Mouse (Mus musculus) stomach, postnatal 0 days (tissue): ENCODE data around the gene Pla2g2c. TPM values are rescaled to one million over a fixed set of nuclear protein-coding genes. Genes with fewer than 3 reads are reported as not detected.

ENCODE experiments used
- ATAC-seq: fragments of 200-750 bp; cut with Nextera tagmentation; 2 replicates; pipeline ENCODE4 v1.8.0; 2017; ENCODE audit not compliant: low FRiP score, low TSS enrichment
- DNase-seq: peaks from one replicate; pipeline ENCODE4 v3.0.0-alpha.2; 2016; ENCODE audit warnings: low spot score
- H3K27ac ChIP-seq: fragments of 300-500 bp; sonication (generic); replicated peaks from 2 replicates; pipeline ENCODE4 v1.5.1; 2014; ENCODE audit warnings: mild to moderate bottlenecking, control low read depth
- H3K27me3 ChIP-seq: fragments of 300-500 bp; sonication (generic); 2 replicates; pipeline ENCODE4 v1.6.1; 2014; ENCODE audit warnings: low read length; ENCODE audit not compliant: control insufficient read depth, insufficient read depth
- H3K36me3 ChIP-seq: fragments of 300-500 bp; sonication (generic); 2 replicates; pipeline ENCODE4 v1.6.1; 2014; ENCODE audit warnings: low read length, mixed read lengths; ENCODE audit not compliant: control insufficient read depth, insufficient read depth
- H3K4me1 ChIP-seq: fragments of 300-500 bp; sonication (generic); replicated peaks from 2 replicates; pipeline ENCODE4 v1.6.1; 2014; ENCODE audit warnings: antibody characterized with exemption; ENCODE audit not compliant: control insufficient read depth, insufficient read depth
- H3K4me2 ChIP-seq: fragments of 300-500 bp; sonication (generic); replicated peaks from 2 replicates; pipeline ENCODE4 v1.6.1; 2014; ENCODE audit warnings: low read depth, mild to moderate bottlenecking, control low read depth, moderate library complexity
- H3K4me3 ChIP-seq: fragments of 300-500 bp; sonication (generic); 2 replicates; pipeline ENCODE4 v1.5.1; 2014; ENCODE audit warnings: low read depth, low read length, control low read depth
- H3K9ac ChIP-seq: fragments of 300-500 bp; sonication (generic); 2 replicates; pipeline ENCODE4 v1.6.1; 2014; ENCODE audit warnings: mild to moderate bottlenecking, low read length, control low read depth, mixed read lengths
- H3K9me3 ChIP-seq: fragments of 300-500 bp; sonication (generic); 2 replicates; pipeline ENCODE4 v1.6.1; 2016; ENCODE audit warnings: low read length; ENCODE audit not compliant: control insufficient read depth
- CTCF ChIP-seq: IDR thresholded peaks from 2 replicates; pipeline ENCODE4 v1.5.1; 2016; ENCODE audit warnings: antibody characterized with exemption, low read depth, mild to moderate bottlenecking, moderate library complexity
- EP300 ChIP-seq: optimal IDR thresholded peaks from 2 replicates; pipeline ENCODE3; 2016; ENCODE audit warnings: antibody characterized with exemption
- WGBS: fragments of 180-500 bp; shearing (Covaris S2); extraction: QIAGEN DNeasy Blood & Tissue Kit; methylation state at CpG from one replicate; pipeline ENCODE4 v1.1.7; 2014; 5-methylcytosine and 5-hydroxymethylcytosine counted together
- polyA plus RNA-seq: library from polyadenylated mRNA; unstranded; fragments of >200 nt; fragmentation: Nextera tagmentation; extraction: Ambion mirVana; gene quantifications from 2 replicates; pipeline ENCODE4 v1.2.1, GENCODE M21; 2015

Gene Pla2g2c
- polyA plus RNA-seq, 1 experiment from 2014 or later: 0.30 TPM

- DNase-seq: no peak
- Histone ChIP-seq H3K4me3 (no peak overlapping the region), H3K9me3 (no peaks in the 10 kb centered on the region), H3K27me3 (no peaks in the 10 kb centered on the region), H3K27ac (no peak overlapping the region), H3K36me3 (no peaks in the 10 kb centered on the region), H3K9ac (no peak overlapping the region), H3K4me2 (no peak overlapping the region), H3K4me1 (no peaks in the 10 kb centered on the region; the same call in 1 of the 2 replicates)
- no peak for ATAC-seq
- TF ChIP-seq EP300 (no peak), CTCF (no peak)
- WGBS: 64% methylated on average over 4 of the region's 4 CpGs
Observed at GRCm38 (mm10) chr4:138788381-138788780, 63.8 kb downstream of the Pla2g2c start.

- H3K4me2 ChIP-seq: no peak overlapping the region
- H3K9ac ChIP-seq: no peak overlapping the region
- no peak for ATAC-seq
- H3K4me3 ChIP-seq: no peak overlapping the region
- H3K27me3 ChIP-seq: no peaks in the 10 kb centered on the region
- no peaks in the 10 kb centered on the region; the same call in 1 of the 2 replicates for H3K4me1 ChIP-seq
- 50% methylated on average over 6 of the region's 6 CpGs for WGBS
- no peak for TF ChIP-seq CTCF
- no peak for TF ChIP-seq EP300
- H3K36me3 ChIP-seq: no peaks in the 10 kb centered on the region
- DNase-seq: no peak
- H3K27ac ChIP-seq: no peak overlapping the region
- H3K9me3 ChIP-seq: no peaks in the 10 kb centered on the region
Observed at GRCm38 (mm10) chr4:138791452-138791851, 66.9 kb downstream of the Pla2g2c start.

- no peaks in the 10 kb centered on the region for H3K36me3 ChIP-seq
- ATAC-seq: peak; percentile 45; the same call in 1 of the 2 replicates
- H3K9me3 ChIP-seq: no peaks in the 10 kb centered on the region
- no peaks in the 10 kb centered on the region; the same call in 1 of the 2 replicates for H3K4me1 ChIP-seq
- 14% methylated on average over 9 of the region's 9 CpGs for WGBS
- H3K4me3 ChIP-seq: no peak overlapping the region
- H3K27me3 ChIP-seq: no peaks in the 10 kb centered on the region
- DNase-seq: peak; percentile 44
- peak overlapping the region; percentile 8; the same call in 1 of the 2 replicates for H3K9ac ChIP-seq
- TF ChIP-seq EP300 (no peak), CTCF (no peak)
- peak overlapping the region; percentile 35; the same call in 1 of the 2 replicates for H3K27ac ChIP-seq
- H3K4me2 ChIP-seq: no peak overlapping the region
Observed at GRCm38 (mm10) chr4:138792599-138792998, 68.0 kb downstream of the Pla2g2c start.

GRCm38 (mm10) chr4:138793276-138793675, 68.7 kb downstream of the Pla2g2c start:
- DNase-seq (peak; percentile 57), ATAC-seq (peak; percentile 69)
- no peak for TF ChIP-seq EP300
- TF ChIP-seq CTCF: peak; percentile 79
- Histone ChIP-seq H3K9me3 (no peaks in the 10 kb centered on the region), H3K27ac (no peak overlapping the region), H3K4me3 (no peak overlapping the region), H3K4me2 (no peak overlapping the region), H3K4me1 (no peaks in the 10 kb centered on the region; the same call in 1 of the 2 replicates), H3K9ac (no peak overlapping the region), H3K27me3 (no peaks in the 10 kb centered on the region), H3K36me3 (no peaks in the 10 kb centered on the region)
- 49% methylated on average over 2 of the region's 2 CpGs for WGBS

GRCm38 (mm10) chr4:138794344-138794743, 69.8 kb downstream of the Pla2g2c start:
- Histone ChIP-seq H3K36me3 (no peaks in the 10 kb centered on the region), H3K9ac (no peak overlapping the region), H3K4me2 (no peak overlapping the region), H3K27ac (no peak overlapping the region), H3K9me3 (no peaks in the 10 kb centered on the region), H3K4me3 (no peak overlapping the region), H3K27me3 (no peaks in the 10 kb centered on the region), H3K4me1 (no peaks in the 10 kb centered on the region; the same call in 1 of the 2 replicates)
- ATAC-seq (no peak), DNase-seq (no peak)
- WGBS: 89% methylated on average over 6 of the region's 6 CpGs
- TF ChIP-seq CTCF (no peak), EP300 (no peak)

Other genes with a start within 250 kb of the Pla2g2c start
- gene Vwa5b1, start 88.9 kb upstream of the Pla2g2c start, polyA plus RNA-seq: 0.10 and 0.16 TPM in 2 replicates
- 0.64 and 0.81 TPM in 2 replicates for gene Ubxn10, start 12.4 kb downstream of the Pla2g2c start, polyA plus RNA-seq
- 8.2 and 8.7 TPM in 2 replicates for gene Pla2g2f, start 32.8 kb downstream of the Pla2g2c start, polyA plus RNA-seq
- gene Pla2g2d, start 50.9 kb downstream of the Pla2g2c start, polyA plus RNA-seq: 0.21 and 0.27 TPM in 2 replicates
- gene Pla2g5, start 138.7 kb downstream of the Pla2g2c start, polyA plus RNA-seq: 0.28 and 0.34 TPM in 2 replicates
- not detected in 2 replicates for gene Gm13030, start 149.2 kb downstream of the Pla2g2c start, polyA plus RNA-seq
- 0.22 TPM in 1 of 2 replicates, not detected in the other for gene Pla2g2e, start 153.2 kb downstream of the Pla2g2c start, polyA plus RNA-seq
- 2.4 and 2.6 TPM in 2 replicates for gene Otud3, start 189.2 kb downstream of the Pla2g2c start, polyA plus RNA-seq
- 17.6 and 24.8 TPM in 2 replicates for gene Rnf186, start 242.3 kb downstream of the Pla2g2c start, polyA plus RNA-seq
- 10.3 and 10.8 TPM in 2 replicates for gene Tmco4, start 248.1 kb downstream of the Pla2g2c start, polyA plus RNA-seq